Mouse (Mus musculus): ENCODE results near the gene Clec3a. TPM values are rescaled to one million over a fixed set of nuclear protein-coding genes. Genes with fewer than 3 reads are reported as not detected.
A peak's percentile ranks its signal among the peaks of the same experiment; 100 is the strongest.

Gene Clec3a
- total RNA-seq (2021): not detected
- long read RNA-seq, experiment 1: 0 reads
- long read RNA-seq, experiment 2: 0 reads

- no peak for DNase-seq
These were observed at the start of gene Clec3a for GRCm38 (mm10) chr8:114417786-114418185. Clec3a (plus strand) TSS chr8:114418086.

DNA sequence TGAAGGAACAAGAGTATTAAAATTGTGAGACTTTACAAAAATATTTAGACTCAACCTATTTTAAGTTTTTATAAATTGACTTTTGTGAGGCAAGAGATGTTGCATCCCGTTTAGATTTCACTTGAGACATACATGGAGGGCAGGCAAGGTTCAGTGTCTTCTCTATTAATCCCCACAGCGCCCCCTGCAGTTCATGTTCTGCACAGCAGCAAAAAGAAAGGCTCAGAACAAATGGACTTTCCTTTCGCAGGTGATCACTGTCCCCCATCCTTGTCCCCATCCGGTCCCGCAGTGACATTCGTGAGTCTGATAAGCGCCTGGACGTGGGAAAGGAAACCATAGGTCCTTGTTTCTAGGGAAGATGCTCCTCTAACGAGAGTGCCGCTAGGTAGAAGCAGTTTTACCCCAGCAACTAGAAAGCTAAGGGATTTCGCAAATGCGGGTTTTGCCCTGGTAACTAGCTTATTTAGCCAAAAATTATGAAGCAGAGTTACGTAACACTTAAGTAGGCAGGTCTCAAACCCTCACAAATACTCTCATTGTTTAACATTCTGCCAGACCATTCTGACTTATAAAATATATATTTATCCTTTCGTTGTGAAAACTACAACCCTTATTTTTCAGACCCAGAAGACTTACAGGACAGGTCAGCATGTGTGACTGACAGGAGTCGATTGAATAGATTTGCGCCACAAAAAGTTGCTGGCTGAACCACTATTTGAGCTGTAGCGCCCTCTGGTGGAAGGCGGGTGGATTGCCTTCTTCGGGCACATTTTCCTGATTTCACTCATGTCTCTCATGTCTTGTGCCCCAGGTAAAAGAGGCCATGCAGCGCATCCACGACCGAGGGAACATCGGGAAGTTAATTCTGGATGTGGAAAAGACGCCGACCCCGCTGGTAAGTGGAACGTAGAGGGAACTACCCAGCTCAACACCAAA, 48.6 kb upstream of the Clec3a start:
- peak; percentile 82 for DNase-seq

DNA sequence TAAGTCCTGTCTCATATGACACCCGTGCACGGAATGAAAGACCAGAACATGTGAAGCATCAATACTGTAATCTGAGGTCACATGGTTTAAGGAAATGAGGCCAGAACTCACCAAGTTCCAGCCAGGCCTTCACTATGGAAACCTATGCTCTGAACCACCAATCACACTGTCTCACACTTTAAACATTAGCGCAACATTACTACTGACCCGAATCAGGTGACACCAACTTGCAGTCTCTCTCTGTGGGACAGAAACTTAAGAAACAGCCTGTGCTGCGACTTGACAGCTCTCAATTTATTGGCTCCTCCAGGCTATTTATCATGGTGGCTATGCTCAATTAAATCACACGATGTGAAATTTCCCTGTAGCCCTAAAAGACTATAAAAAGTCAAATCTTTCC, 43.5 kb upstream of the Clec3a start:
- no peak for DNase-seq

DNA sequence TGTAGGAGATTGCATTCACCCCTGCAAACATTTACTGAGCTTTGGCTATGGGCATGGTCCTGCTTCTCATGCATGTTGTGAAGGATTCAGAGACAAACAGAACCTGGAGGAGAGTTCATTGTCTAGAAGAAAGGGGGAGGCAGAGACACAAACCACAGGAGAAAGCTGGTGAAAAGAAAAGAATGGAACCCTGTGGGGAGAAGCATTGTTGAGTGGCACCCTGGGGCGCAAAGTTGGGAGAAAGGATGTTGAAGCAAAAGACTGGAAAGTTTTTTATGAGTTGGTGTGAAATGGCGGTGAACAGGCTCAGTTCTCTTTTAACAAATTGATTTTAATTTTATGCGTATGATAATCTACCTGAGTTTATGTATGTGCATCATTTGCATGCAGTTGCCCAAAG, 33.7 kb upstream of the Clec3a start:
- DNase-seq: no peak

DNA sequence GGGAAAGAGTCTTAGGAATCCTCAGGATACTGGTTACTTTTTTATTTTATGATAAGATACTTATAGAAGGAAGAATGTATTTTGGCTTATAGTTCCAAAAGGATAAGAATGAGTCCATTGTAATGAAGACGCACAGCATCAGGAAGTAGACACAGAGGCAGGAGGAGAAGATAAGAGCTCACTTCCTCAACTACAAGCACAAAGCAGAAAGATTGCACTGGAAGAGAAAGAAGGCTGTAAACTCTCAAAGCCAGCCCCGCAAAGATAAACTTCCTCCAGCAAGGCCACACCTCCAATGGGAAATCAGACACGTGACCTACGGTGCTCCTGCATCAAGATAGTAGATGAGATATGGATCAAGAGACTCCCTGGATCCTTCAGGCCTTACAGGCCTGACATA, 30.4 kb upstream of the Clec3a start:
- DNase-seq: no peak

DNA sequence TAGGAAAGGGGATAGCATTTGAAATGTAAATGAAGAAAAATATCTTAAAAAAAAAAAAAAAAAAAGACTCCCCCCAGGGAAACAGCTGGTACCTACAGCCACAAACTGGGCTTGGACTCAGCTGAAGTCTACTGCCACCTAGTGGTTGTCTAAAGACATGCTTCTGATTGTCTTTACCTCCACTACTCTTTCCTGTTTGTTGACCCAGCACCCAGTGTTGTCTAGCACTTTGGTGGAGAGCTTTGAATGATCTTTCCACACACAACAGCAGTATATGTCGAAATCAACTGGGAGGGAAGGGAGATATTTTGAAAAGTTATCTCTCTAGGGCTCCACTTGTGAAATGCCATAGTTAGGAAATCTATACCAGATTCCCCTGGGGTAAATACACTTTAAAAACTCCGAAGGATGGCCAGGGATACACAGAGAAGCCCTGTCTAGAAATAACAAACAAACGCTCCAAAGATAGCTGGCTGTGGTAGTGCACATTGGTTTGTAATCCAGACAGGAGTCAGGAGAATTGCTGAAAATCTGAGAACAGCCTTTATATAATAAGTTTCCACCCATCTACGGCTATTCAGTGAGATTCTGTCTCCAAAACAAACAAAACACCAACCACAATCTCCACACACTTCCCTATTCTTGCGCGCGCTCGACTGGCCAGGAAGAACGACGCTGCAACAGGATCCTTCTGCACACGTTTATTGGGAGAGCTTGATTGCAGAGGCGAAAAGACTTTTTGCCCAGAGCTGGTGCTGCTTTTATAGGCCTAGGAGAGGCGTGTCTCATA, 27.2 kb upstream of the Clec3a start:
- DNase-seq: no peak

- DNase-seq: no peak
These were observed 19.6 kb upstream of the Clec3a start for GRCm38 (mm10) chr8:114398326-114398725.

DNA sequence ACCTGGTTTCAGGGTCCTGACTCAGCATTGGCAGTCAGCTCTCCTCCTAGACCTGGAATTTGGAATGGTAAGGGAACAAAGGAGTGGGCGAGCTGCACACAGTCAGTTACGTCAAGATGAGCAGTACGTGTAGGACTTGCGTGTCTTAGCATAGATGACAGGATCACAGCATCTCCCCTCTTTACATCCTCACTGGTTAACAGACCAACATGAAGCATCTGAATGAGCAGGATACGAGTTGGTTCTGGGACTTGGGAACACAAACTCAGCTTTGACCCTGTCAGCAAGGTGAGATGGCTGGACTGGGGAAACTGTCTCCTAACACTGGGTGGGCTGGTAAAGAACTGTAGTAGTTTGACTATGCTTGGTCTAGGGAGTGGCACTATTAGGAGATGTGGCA, 18.6 kb upstream of the Clec3a start:
- DNase-seq: no peak

DNA sequence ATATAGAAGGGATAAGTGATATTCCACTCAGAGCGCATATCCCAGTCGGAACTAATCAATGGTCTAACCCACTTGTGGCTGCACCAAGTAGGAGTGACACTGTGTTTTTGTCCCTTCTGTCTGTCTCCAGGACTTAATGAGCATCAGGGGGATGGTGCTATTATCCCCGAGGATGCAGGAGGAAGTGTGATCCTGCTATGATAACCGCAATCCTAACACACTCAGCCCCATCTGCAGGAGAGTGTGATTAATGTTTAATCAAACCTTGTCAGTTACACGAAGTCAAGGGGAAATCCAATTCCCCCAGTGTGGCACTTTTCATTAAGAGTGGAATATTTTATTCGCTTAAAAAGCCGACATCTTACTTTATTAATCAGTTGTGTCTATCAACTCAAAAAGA, 16.2 kb upstream of the Clec3a start:
- DNase-seq: no peak

DNA sequence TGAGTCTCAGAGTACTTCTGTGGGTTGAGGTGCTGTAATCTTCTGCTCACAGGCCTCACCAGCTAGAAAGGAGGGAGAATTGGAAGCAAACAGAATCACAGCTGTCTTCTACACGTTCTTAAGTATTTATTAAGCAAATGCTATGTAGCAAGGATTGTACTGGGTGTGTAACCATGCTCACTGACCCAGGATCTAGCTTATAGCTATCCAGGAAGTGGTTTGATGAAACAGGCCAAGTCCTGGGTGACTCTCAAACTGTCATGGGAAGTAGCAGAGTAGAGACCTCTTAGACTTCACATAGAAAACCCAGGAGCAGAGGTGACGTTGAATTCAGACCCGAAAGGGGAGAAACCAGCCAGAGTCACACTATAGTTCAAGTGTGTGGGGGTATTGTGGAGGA, 6.5 kb upstream of the Clec3a start:
- no peak for DNase-seq

DNA sequence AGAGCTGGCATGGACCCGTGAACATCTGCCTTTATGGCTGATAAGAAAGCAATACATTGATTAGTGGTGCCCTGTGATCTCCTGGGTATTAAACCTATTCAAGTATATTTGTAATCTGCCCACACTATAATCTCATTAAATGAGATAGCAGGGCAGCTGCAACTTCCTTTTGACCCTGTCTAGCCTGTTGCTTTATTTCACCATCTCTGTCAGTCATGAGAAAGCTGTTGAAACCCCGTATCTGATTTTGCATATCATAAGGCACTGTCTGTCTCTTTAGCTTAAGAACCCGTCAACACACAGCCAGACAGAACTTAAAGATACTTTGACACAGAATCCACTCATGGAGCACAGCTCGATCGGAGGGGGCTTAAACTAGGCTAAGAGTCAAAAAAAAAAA, 600 bp downstream of the Clec3a start:
- no peak for DNase-seq

DNA sequence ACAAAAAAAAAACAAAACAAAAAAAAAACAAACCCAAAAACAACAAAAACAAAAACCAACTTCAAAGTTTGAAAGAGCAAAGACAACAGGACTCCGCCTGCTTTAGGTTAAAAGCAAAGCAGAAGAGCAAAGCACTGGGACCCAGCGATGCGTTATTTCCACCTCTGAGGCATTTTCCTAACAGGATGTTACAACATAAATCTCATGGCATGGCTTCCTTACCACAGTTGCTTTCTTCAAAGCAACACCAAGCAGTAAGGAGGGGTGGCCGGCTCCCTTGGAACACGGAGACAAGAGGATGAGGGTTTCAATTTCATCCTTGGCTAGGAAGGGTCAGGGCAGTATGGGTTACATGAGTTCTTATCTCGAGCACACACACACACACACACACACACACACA, 1.0 kb downstream of the Clec3a start:
- no peak for DNase-seq

GRCm38 (mm10) chr8:114421544-114421943, 3.7 kb downstream of the Clec3a start:
- DNase-seq: no peak

DNA sequence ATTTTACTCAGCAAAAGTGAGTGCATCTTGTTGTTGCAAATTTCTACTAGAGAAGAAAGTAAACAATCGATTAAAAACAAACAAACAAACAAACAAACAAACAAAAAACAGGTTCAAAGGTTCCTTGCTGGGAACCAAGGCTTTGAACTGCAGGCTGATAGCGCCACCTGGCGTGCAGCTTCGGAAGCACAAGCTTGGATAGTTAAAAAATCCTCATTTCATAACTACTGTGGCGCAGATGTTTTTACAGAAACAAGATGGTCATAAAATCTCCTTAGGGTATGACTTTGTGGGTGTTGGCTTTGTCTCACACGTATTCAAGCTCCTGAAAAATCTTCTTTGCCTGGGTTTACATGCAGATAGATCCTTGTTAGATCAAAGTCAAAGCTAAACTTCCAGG, 20.4 kb downstream of the Clec3a start:
- DNase-seq: peak; percentile 70

DNA sequence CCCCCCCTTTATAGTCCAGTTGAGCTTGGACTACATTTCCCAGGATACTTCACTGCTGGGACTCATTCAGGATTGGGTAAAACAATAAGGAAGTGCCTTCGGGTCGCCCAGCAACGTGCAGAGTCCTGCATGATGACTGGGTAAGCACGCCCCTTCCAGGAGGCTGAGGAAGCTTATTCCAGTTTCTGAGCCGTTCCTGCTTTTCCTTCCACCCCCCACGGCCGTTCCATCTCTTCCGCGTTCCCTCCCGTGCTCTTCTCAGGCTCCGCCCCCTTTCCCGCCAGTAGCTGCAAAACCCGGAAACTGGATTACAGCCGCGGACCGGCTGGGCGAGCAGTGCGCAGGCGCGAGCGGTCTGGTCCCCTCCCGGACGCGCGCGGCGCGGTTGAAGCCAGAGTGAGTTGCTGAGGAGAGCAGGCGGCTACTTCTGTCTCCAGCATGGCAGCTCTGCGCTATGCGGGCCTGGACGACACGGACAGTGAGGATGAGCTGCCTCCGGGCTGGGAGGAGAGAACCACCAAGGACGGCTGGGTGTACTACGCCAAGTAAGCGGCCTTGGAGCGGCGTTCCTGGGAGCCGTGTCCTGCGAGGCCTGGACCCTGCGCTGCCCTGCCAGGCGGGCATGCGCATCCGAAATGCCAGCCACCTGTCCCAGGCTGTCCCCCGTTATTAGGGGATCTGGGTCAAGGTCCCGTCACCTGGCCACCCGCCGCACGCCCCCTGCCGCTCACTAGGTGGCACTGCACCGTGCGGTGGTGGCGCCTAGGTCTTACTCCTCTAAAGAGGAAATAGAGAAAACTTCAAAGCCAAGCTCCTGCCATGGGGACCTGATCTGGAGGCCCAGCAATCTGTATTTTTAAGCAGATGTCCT, 21.7 kb downstream of the Clec3a start, which contains the start of gene Wwox:
TSS of gene Wwox (plus strand) at position 322 of the 871 bp plus-strand sequence.
- DNase-seq: peak; percentile 99

DNA sequence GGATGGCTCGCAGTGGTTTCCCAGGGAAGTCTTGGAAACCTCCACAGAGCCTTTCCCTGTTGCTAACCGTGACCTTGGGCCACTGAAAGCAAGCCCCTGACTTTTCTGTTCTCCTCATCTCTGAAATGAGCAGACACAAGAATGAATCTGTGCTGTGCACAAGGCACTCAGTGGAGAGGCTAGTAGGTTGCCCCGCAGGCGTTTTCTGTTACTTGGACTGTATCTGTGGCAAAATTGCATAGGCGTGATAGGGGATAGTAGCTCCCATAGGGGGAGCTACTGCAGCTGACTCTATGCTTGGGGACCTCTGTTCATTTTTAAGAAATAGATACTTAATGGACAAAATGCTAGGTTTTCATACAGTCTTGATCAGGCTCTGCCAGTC, 22.3 kb downstream of the Clec3a start:
- no peak for DNase-seq

- no peak for DNase-seq
These were observed 23.7 kb downstream of the Clec3a start for GRCm38 (mm10) chr8:114441616-114442015.

- no peak for DNase-seq
These were observed 29.0 kb downstream of the Clec3a start for GRCm38 (mm10) chr8:114446884-114447283.

GRCm38 (mm10) chr8:114452278-114452677, 34.4 kb downstream of the Clec3a start:
- no peak for DNase-seq

DNA sequence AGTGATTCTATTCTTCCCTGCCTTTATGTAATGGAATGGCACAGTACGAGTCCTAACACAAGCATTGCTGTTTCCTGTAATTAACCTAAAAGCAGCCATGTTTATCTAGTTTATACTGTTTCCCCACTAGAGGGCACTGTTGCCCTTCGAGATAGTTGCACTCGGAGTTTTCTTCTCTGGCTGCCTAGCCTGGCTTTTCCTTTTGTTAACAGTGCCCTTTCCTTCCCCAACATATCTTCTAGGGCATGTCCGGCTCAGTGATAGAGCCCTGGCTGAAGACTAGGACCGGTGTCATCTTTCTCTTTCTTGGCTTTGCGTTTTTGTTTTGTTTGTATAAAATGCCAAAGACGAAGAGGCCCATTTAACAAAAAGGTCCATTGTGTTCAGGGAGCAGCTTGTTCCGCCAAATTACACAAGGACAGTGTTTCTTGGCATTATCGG, 34.9 kb downstream of the Clec3a start:
- peak; percentile 54 for DNase-seq

DNA sequence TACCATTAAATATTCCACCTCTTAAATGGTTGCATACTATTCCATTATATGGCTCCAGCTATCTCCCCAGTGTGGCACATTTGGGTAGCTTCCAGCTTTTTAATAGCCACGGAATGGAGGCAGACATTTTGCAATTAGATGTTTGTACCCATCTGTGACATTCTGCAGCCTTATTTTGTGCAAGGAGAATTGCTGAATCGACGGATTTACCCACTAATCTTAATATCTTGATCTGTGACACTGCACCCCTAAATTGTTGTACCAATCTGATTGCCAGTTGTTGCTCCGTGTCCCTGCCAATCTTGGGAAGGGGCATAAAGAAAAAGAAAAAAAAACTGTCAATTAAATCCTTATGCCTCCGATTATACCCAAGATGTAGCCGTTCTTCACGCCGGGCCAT, 37.4 kb downstream of the Clec3a start:
- DNase-seq: no peak

DNA sequence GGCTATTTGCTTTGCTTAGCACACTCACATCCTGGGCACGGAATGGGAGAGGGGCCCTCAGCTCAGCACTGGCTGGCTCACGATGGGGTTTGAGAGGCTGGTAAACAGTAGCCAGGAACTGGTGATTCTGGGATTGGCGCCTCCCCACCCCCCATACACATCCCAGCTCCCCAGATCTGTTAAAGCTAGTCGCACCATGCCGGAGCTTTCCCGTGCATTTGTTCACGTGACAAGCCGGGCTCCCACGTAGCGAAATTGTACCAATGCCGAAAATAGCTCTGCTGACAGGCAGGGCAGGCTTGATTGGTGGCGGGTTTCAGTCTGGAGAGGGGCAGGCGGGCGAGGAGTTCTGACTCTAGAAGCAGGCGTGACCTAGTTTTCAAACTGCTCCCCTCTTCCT, 38.1 kb downstream of the Clec3a start:
- DNase-seq: no peak
